Mouse (Mus musculus) kidney, adult 2 months (tissue): ENCODE results near the gene Ap3d1.

Source experiments
- CTCF ChIP-seq: fragments of 200-500 bp; conservative IDR thresholded peaks from 2 replicates; pipeline ENCODE4 v1.5.1; 2011; ENCODE audit warnings: low read depth, mild to moderate bottlenecking, control low read depth, low read length, moderate library complexity, mixed read lengths; ENCODE audit not compliant: insufficient read depth, insufficient read length
- POLR2A ChIP-seq: fragments of 200-500 bp; IDR thresholded peaks from one replicate; pipeline ENCODE4 v1.6.1; 2011; ENCODE audit warnings: low read depth, low read length, control low read depth

DNA sequence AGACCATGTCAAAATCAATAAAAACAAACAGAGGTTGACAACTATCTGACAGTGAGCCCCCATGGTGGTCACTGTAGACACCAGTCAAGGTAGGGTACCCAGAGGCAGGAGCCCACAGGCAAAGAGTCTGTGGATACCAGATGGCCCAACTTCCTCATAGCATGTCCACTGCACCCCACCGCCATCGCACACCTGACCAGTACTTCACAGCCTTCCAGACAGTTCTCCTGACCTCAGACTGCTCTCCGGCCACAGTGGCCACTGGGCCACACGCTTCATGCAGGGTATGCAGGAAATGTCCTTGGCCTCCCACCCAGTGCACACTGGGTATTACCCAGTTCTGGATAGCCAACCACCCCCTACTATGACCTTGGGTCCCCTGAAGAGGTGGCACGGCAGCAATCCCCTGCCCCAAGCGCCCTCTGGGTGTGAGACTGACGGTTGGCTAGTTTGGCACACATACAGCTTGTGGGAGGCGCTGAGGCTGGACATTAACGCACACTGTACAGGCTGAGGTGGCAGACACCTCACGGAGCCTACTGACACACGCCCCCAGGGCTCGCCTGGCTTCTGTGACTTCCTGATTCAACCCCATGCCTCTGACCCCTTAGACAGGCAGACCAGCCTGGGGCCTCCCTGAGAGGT lies 48.5 kb downstream of the Ap3d1 start:
- no peak for TF ChIP-seq POLR2A
- TF ChIP-seq CTCF = no peak
